Mouse (Mus musculus) gastrocnemius, postnatal 36 days (tissue): ENCODE measurements around the gene Kcnq5. TPM values are rescaled to one million over a fixed set of nuclear protein-coding genes. Genes with fewer than 3 reads are reported as not detected.
"Not testable (repeated sequence)": the region's sequence is repeated elsewhere in the genome, so short reads cannot be mapped to it uniquely, and the experiment has no call there.

Experiments used
- DNase-seq, 2 experiments: peaks; one replicate each; pipeline ENCODE4 v3.0.0; 2022
- intact Hi-C: fragments of 180-260 bp; cut with DNase I; formaldehyde crosslinking; loops from one replicate; pipeline ENCODE4 v1.15.1; 2025
- total RNA-seq, 2 experiments: library from RNA; stranded (reverse); gene quantifications; 2 replicates each; pipeline ENCODE4 v1.2.3; 2021

Kcnq5 gene
- total RNA-seq, 2 experiments from 2014 or later, result 5.4 to 8.2 TPM

- DNase-seq, result no peak
- intact Hi-C loops, result no loop called here
Observed at GRCm38 (mm10) chr1:21407266-21407665, 554.5 kb downstream of the Kcnq5 start.

- intact Hi-C loops, result no loop called here
- no peak for DNase-seq
Observed at GRCm38 (mm10) chr1:21402804-21403203, 558.9 kb downstream of the Kcnq5 start.

GRCm38 (mm10) chr1:21391138-21391671, 570.5 kb downstream of the Kcnq5 start:
- no peak for DNase-seq
- intact Hi-C loops, result no loop called here

GRCm38 (mm10) chr1:21383256-21383655, 578.5 kb downstream of the Kcnq5 start, which contains the start of gene Khdc1b:
Gene Khdc1b, plus strand, starts transcription at chr1:21383556.
- no peak for DNase-seq
- intact Hi-C loops, result no loop called here

- intact Hi-C loops, result not testable (repeated sequence)
Observed at GRCm38 (mm10) chr1:21368031-21368430, 593.7 kb downstream of the Kcnq5 start, which contains the start of gene Khdc1c. Gene Khdc1c, plus strand, starts transcription at chr1:21368331.

GRCm38 (mm10) chr1:21349341-21349740, 612.4 kb downstream of the Kcnq5 start, which contains the start of gene Khdc1a:
Gene Khdc1a, plus strand, starts transcription at chr1:21349641.
- no peak for DNase-seq
- intact Hi-C loops, result no loop called here

More at GRCm38 (mm10) chr1:21368031-21368430, 593.7 kb downstream of the Kcnq5 start, which contains the start of gene Khdc1c:
- DNase-seq, result not testable (repeated sequence)
